Mouse (Mus musculus): ENCODE data around the gene Iqca. TPM values are rescaled to one million over a fixed set of nuclear protein-coding genes. Genes with fewer than 3 reads are reported as not detected.

The Iqca gene
- polyA plus RNA-seq (2015; fragmentation: Nextera tagmentation; extraction: Ambion mirVana): 2.5 and 6.9 TPM in 2 replicates

DNA sequence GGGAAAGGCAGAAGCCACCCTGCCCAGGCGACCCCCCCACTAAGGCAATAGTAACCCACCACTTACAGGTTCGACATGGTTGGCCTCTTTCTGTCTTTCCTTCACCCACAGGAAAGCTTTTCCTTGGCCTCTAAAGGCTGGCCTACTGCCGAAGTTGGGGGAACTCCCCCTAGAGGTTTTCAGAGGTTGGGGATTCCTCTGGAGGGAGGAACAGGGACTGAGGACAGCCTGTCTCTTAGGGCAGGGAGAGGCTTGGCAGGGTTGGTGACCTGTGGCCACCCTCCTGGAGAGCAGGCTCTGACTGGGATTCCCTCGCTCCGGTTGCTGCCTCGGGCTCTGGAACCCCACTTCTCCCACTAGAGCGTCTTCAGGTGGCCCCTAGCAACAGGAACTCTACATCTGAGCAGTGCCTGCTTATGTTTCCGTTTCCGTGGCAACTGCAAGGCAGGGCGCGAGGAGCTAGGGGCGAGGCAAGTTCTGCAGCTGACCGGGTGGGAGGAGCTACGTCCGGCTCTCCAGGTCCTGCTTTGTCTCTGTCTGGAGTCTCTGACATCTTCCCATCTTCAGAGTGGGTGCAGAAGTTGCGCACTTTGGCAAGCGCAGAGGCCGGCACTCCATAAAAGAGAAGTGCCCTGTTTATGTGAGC, at the start of gene Iqca:
Iqca (minus strand) TSS at position 303 of the 646 bp plus-strand sequence.
- peak; percentile 89 for ATAC-seq (ENCODE audit: insufficient number of reproducible peaks, low FRiP score, low TSS enrichment, low read depth)
- Histone ChIP-seq H3K9ac (no peak within 1 kb of the TSS), H3K9me3 (replicated peaks) (no peaks in the 10 kb centered on the region), H3K36me3 (no peaks in the 10 kb centered on the region), H3K27me3 (no peaks in the 10 kb centered on the region), H3K4me2 (replicated peaks) (peak within 1 kb of the TSS; percentile 50), H3K4me1 (peaks cover 23% of the 10 kb centered on the region), H3K4me3 (replicated peaks) (peak within 1 kb of the TSS; percentile 28), H3K27ac (replicated peaks) (peak within 1 kb of the TSS; percentile 45)
- 4% methylated on average over 18 of the region's 18 CpGs for WGBS

GRCm38 (mm10) chr1:90202207-90202978, 49.2 kb upstream of the Iqca start:
- Histone ChIP-seq H3K4me2 (replicated peaks) (peak overlapping the region; percentile 44), H3K4me1 (peaks cover 46% of the 10 kb centered on the region), H3K27ac (replicated peaks) (peak overlapping the region; percentile 34; the same call in 1 of the 2 replicates), H3K36me3 (no peaks in the 10 kb centered on the region), H3K9ac (no peak overlapping the region), H3K4me3 (replicated peaks) (no peak overlapping the region), H3K27me3 (peaks cover 7% of the 10 kb centered on the region; the same call in 1 of the 2 replicates), H3K9me3 (replicated peaks) (no peaks in the 10 kb centered on the region)
- peak; percentile 44; the same call in 1 of the 2 replicates for ATAC-seq (ENCODE audit: insufficient number of reproducible peaks, low FRiP score, low TSS enrichment, low read depth)
- WGBS: 22% methylated on average over 23 of the region's 23 CpGs

GRCm38 (mm10) chr1:90201655-90202054, 48.5 kb upstream of the Iqca start:
- no peak for ATAC-seq (ENCODE audit: insufficient number of reproducible peaks, low FRiP score, low TSS enrichment, low read depth)
- Histone ChIP-seq H3K9me3 (replicated peaks) (no peaks in the 10 kb centered on the region), H3K9ac (no peak overlapping the region), H3K4me2 (replicated peaks) (no peak overlapping the region), H3K27ac (replicated peaks) (no peak overlapping the region), H3K4me3 (replicated peaks) (no peak overlapping the region), H3K27me3 (peaks cover 7% of the 10 kb centered on the region; the same call in 1 of the 2 replicates), H3K36me3 (no peaks in the 10 kb centered on the region), H3K4me1 (peaks cover 39% of the 10 kb centered on the region)
- 65% methylated on average over 2 of the region's 2 CpGs for WGBS

DNA sequence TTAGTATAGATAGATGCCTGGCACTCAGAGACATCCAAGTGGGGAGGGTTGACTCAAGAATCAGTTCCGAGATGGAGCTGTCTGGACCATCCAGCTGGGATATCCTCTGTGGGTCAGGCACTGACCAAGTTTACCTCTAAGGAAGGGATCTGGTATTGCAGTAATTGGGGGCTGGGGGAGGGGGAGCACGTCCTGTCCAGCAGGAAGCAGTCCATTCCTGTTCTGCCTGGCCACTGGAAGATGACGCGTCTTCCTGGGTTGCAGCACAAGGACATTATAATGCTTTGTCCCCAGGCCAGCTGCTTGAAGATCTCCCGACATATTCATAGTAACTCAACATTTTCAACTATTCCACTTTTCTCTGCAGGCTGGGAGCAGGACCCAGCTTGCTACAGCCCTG, 48.0 kb upstream of the Iqca start:
- Histone ChIP-seq H3K9ac (no peak overlapping the region), H3K9me3 (replicated peaks) (no peaks in the 10 kb centered on the region), H3K4me1 (peaks cover 35% of the 10 kb centered on the region), H3K4me3 (replicated peaks) (no peak overlapping the region), H3K36me3 (no peaks in the 10 kb centered on the region), H3K27ac (replicated peaks) (no peak overlapping the region), H3K27me3 (peaks cover 7% of the 10 kb centered on the region; the same call in 1 of the 2 replicates), H3K4me2 (replicated peaks) (no peak overlapping the region)
- ATAC-seq (ENCODE audit: insufficient number of reproducible peaks, low FRiP score, low TSS enrichment, low read depth): no peak
- 80% methylated on average over 5 of the region's 5 CpGs for WGBS

DNA sequence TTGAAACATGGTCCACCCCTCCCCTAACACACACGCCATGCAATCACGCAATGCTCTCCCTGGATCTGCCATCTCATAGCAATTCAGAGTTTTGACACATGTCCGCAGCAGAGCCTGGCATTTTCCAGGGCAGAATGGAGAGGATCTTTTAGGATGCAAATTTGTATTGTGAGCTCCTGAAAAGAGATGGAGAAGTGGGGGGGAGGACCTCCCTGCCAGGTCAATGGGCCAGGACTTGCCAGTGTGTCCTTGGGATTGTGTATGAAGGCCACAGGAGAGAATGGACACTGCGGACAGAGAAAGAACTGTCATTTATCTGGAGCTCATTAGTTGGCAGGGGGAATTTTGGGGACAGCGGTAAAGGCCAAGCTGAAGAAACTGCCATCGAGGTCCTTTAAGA, 35.8 kb upstream of the Iqca start:
- 0 out of 2 replicates have a peak, but pooled peaks cover 12% of the 10 kb centered on the region for H3K4me1 ChIP-seq
- WGBS: 85% methylated on average over 6 of the region's 6 CpGs
- H3K27ac ChIP-seq (replicated peaks): no peak overlapping the region
- no peak for ATAC-seq (ENCODE audit: insufficient number of reproducible peaks, low FRiP score, low TSS enrichment, low read depth)
- no peaks in the 10 kb centered on the region for H3K9me3 ChIP-seq (replicated peaks)
- no peaks in the 10 kb centered on the region for H3K27me3 ChIP-seq
- H3K36me3 ChIP-seq: no peaks in the 10 kb centered on the region
- no peak overlapping the region for H3K9ac ChIP-seq
- no peak overlapping the region for H3K4me3 ChIP-seq (replicated peaks)
- H3K4me2 ChIP-seq (replicated peaks): no peak overlapping the region

DNA sequence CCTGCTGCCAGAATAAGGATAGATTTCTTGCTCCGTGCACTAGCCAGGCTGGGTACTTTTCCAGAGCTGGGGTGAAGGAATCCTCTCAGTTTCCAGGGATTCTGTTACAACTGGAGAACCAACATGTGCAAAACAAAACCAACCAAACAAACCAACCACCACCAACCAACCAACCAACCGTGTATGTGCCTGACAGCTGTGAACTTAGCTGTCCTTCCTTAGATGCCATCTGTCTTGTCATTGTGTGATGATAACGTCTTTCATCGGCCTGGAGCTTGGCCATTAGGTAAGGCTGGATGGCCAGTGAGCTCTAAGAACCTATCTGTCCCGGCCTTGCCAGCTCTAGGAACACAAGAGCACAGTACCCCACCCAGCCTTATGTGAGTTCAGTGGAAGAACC, 33.7 kb upstream of the Iqca start:
- H3K9ac ChIP-seq: no peak overlapping the region
- 86% methylated on average over 5 of the region's 5 CpGs for WGBS
- H3K4me1 ChIP-seq: peaks cover 12% of the 10 kb centered on the region; the same call in 1 of the 2 replicates
- H3K9me3 ChIP-seq (replicated peaks): no peaks in the 10 kb centered on the region
- no peak overlapping the region for H3K27ac ChIP-seq (replicated peaks)
- no peaks in the 10 kb centered on the region for H3K27me3 ChIP-seq
- H3K4me2 ChIP-seq (replicated peaks): no peak overlapping the region
- H3K4me3 ChIP-seq (replicated peaks): no peak overlapping the region
- ATAC-seq (ENCODE audit: insufficient number of reproducible peaks, low FRiP score, low TSS enrichment, low read depth): no peak
- H3K36me3 ChIP-seq: no peaks in the 10 kb centered on the region

GRCm38 (mm10) chr1:90186173-90186572, 33.0 kb upstream of the Iqca start:
- Histone ChIP-seq H3K9me3 (replicated peaks) (no peaks in the 10 kb centered on the region), H3K36me3 (no peaks in the 10 kb centered on the region), H3K4me1 (peaks cover 12% of the 10 kb centered on the region; the same call in 1 of the 2 replicates), H3K27me3 (no peaks in the 10 kb centered on the region), H3K9ac (no peak overlapping the region), H3K4me2 (replicated peaks) (no peak overlapping the region), H3K4me3 (replicated peaks) (no peak overlapping the region), H3K27ac (replicated peaks) (no peak overlapping the region)
- no peak for ATAC-seq (ENCODE audit: insufficient number of reproducible peaks, low FRiP score, low TSS enrichment, low read depth)
- WGBS: 80% methylated on average over 4 of the region's 4 CpGs

DNA sequence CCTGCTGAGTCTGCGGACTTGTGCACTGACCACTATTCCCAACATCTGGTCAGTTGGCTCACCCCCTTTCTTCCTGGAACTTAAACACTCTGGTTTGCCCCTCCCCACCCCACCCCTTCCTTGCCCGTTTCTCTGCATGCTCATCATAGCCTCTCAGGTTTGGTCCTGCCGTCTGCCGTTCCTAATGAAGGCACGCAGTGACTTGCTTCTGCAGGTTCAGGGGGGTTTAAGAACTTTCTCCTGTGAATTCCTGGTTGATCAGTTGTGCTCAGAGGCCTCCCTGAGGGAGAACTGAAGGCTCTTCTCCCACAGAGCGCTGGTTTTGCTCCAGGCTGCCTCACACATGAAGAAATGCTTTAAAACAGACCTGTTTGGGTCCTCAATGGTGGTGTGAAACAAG, 30.4 kb upstream of the Iqca start:
- Histone ChIP-seq H3K4me3 (replicated peaks) (no peak overlapping the region), H3K9ac (no peak overlapping the region), H3K27me3 (no peaks in the 10 kb centered on the region), H3K4me2 (replicated peaks) (no peak overlapping the region), H3K9me3 (replicated peaks) (no peaks in the 10 kb centered on the region), H3K27ac (replicated peaks) (0 out of 2 replicates have a peak overlapping the region, but pooled peaks have one; percentile 6), H3K36me3 (no peaks in the 10 kb centered on the region), H3K4me1 (no peaks in the 10 kb centered on the region; the same call in 1 of the 2 replicates)
- no peak; the same call in 1 of the 2 replicates for ATAC-seq (ENCODE audit: insufficient number of reproducible peaks, low FRiP score, low TSS enrichment, low read depth)
- 54% methylated on average over 6 of the region's 6 CpGs for WGBS

GRCm38 (mm10) chr1:90182521-90182920, 29.3 kb upstream of the Iqca start:
- H3K4me1 ChIP-seq: no peaks in the 10 kb centered on the region; the same call in 1 of the 2 replicates
- no peak overlapping the region for H3K4me2 ChIP-seq (replicated peaks)
- no peak overlapping the region for H3K9ac ChIP-seq
- no peak overlapping the region for H3K4me3 ChIP-seq (replicated peaks)
- 37% methylated on average over 5 of the region's 5 CpGs for WGBS
- H3K27me3 ChIP-seq: no peaks in the 10 kb centered on the region
- H3K27ac ChIP-seq (replicated peaks): no peak overlapping the region
- no peaks in the 10 kb centered on the region for H3K36me3 ChIP-seq
- H3K9me3 ChIP-seq (replicated peaks): no peaks in the 10 kb centered on the region
- no peak for ATAC-seq (ENCODE audit: insufficient number of reproducible peaks, low FRiP score, low TSS enrichment, low read depth)

GRCm38 (mm10) chr1:90180966-90181699, 27.9 kb upstream of the Iqca start:
- Histone ChIP-seq H3K27ac (replicated peaks) (no peak overlapping the region), H3K9ac (no peak overlapping the region), H3K27me3 (no peaks in the 10 kb centered on the region), H3K4me1 (peaks cover 6% of the 10 kb centered on the region), H3K9me3 (replicated peaks) (no peaks in the 10 kb centered on the region), H3K4me3 (replicated peaks) (no peak overlapping the region), H3K36me3 (no peaks in the 10 kb centered on the region), H3K4me2 (replicated peaks) (no peak overlapping the region)
- WGBS: 77% methylated on average over 12 of the region's 12 CpGs
- ATAC-seq (ENCODE audit: insufficient number of reproducible peaks, low FRiP score, low TSS enrichment, low read depth): no peak

- ATAC-seq (ENCODE audit: insufficient number of reproducible peaks, low FRiP score, low TSS enrichment, low read depth): no peak
- Histone ChIP-seq H3K9ac (no peak overlapping the region), H3K4me2 (replicated peaks) (no peak overlapping the region), H3K4me1 (peaks cover 12% of the 10 kb centered on the region), H3K9me3 (replicated peaks) (no peaks in the 10 kb centered on the region), H3K27me3 (no peaks in the 10 kb centered on the region), H3K36me3 (no peaks in the 10 kb centered on the region), H3K27ac (replicated peaks) (no peak overlapping the region), H3K4me3 (replicated peaks) (no peak overlapping the region)
- WGBS: 78% methylated on average over 7 of the region's 7 CpGs
Measured at GRCm38 (mm10) chr1:90180479-90180878, 27.3 kb upstream of the Iqca start.
